Mouse (Mus musculus): Measurements from ENCODE around the gene Exd2.

DNA sequence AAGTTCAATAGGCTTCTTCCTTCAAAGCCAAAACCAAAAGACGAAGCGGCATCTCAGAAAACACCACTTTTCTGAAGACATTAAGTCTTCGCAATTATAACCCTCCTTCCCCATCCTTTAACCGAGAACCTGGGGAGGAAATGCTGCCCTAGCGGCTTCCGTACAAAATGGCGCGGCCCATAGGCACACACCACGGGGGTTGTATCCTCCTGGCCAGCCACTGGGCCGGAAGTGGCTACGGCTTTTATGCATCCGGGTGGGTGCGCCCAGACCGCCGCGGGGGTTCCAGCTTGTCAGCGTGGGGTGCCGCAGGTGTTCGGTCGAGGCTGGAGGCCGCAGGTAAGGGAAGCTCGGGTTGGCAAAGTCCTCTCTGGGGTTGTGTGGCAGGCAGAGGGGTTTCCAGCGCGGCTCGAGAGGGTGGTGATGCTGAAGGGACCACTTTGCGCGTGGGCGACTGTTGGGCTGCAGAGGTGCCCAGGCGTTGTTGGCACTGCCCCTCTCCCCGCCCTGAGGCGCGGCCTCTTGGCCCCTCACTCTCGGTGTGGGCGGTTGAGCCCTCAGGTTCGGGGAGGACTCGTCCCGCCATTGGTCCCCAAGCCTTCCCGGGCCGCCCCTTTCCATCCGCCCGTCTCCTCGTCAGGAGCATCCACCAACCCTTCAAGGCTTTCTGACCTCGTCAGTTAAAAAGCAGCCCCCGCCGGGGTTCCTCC is at the start of gene Exd2:
- TF ChIP-seq GATA1 (IDR thresholded peaks at IDR 0.05; ENCODE audit: borderline replicate concordance, low read length): no peak
- TF ChIP-seq FLI1 (IDR thresholded peaks at IDR 0.05; ENCODE audit: low read length): peak; percentile 61; the same call in 1 of the 2 replicates
